Mouse (Mus musculus): ENCODE measurements around the gene Tm4sf4. TPM values are rescaled to one million over a fixed set of nuclear protein-coding genes. Genes with fewer than 3 reads are reported as not detected.

Gene Tm4sf4
- polyA plus RNA-seq (2015; fragmentation: Illumina TruSeq; extraction: RNeasy Lipid Tissue Mini Kit (QIAGEN cat#74804); ENCODE audit: insufficient read depth, low read depth, low replicate concordance) = 33.5 TPM

DNA sequence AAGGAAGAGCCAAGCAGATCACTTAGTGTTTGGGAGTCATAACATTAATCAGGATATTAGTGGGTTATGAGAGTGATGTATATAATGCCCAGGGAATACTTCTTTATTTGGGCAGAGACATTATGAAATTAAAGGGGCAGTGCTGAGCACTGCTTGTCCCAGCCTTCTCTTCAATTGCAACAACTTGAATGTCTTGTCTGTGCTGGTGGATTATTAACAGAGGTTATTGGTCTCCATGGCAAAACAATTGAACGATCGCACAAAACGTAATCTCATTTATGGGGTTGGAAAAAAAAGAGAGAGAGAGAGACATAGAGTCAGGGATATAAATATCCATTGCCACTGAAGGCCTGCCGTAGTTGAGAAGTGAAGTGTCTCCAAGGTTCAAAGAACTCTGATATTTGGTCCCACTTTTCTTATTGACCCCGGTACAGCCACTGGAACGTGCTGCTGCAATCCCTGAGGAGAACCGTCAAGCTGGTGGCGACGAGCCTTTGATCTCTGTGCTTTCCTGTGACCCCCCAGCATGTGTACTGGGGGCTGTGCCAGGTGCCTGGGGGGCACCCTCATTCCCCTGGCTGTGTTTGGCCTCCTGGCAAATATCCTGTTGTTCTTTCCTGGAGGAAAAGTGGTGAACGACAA is at the start of gene Tm4sf4:
Tm4sf4 (plus strand) TSS at position 226 of the 642 bp plus-strand sequence.

Other genes starting within 250 kb of the Tm4sf4 start
- 43.3 TPM for gene Tm4sf1, start 123.3 kb upstream of the Tm4sf4 start, polyA plus RNA-seq (2015; fragmentation: Illumina TruSeq; extraction: RNeasy Lipid Tissue Mini Kit (QIAGEN cat#74804); ENCODE audit: insufficient read depth, low read depth, low replicate concordance)
- gene Wwtr1, start 150.6 kb downstream of the Tm4sf4 start, polyA plus RNA-seq (2015; fragmentation: Illumina TruSeq; extraction: RNeasy Lipid Tissue Mini Kit (QIAGEN cat#74804); ENCODE audit: insufficient read depth, low read depth, low replicate concordance) = 7.3 TPM
- gene Commd2, start 226.4 kb downstream of the Tm4sf4 start, polyA plus RNA-seq (2015; fragmentation: Illumina TruSeq; extraction: RNeasy Lipid Tissue Mini Kit (QIAGEN cat#74804); ENCODE audit: insufficient read depth, low read depth, low replicate concordance) = 11.6 TPM